Mouse (Mus musculus) heart, adult 9 months (tissue): ENCODE results near the gene Rb1.

ENCODE experiments used
- DNase-seq, 2 experiments: peaks; one replicate each; pipeline ENCODE4 v3.0.0; 2022; ENCODE audit warnings: low spot score in 2 of 2

The Rb1 gene

DNA sequence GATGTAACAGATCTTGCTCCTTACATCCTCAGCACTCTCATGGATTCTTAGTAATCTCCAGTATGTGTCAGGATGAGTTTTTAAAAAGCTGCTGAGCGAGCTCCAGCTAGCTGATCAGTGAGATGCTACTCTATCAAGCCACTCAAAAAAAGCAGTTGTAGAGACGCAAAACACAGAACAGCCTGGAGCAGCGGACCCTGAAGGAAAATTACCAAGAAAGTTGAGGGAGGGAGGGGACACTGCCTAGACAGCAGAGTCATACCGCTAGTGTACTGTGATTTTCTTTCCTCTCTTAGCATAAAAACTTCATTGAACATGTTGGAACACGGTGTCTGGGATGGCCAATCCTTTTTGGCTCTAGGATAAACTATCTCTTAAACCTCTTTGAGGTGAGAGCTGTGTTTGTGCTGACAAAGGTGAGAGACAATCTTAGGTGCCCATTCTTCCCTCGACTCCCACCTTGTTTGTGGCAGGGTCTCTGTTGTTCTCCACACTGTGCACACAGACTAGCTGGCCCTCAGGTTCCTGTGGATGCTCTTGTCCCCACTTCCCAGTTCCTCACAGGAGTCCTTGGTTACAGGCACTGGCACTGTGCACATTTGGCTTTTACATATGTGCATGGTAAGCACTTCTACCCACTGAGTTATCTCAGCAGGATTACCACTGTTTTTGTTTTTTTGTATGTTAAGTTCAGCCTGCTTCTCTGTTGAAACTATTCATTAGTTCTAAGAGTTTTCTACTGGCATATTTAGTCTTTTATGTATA, 10.9 kb upstream of the Rb1 start:
- DNase-seq: no peak

- no peak for DNase-seq
Observed at GRCm38 (mm10) chr14:73334926-73335805, 9.5 kb upstream of the Rb1 start.

DNA sequence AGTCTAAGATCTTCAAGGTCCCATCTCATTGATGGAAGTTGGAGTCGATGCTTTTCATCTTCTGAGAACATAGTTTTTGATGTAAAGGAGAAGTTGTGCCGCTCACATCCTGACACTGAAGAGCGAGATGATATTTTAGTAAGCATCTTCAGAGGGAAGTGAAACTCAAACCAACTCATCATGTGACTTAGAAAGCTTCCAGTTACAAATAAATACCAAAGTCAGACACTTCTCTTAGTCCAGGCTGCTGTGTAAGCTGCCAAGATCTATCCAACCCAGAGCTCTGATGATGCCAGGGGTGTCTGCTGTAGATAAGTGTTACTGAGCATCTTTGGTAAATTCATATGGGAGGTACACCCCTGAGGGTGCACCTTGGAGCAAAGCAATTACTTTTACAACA, 8.3 kb upstream of the Rb1 start:
- DNase-seq: peak in 1 of 2 experiments; percentile 22

DNA sequence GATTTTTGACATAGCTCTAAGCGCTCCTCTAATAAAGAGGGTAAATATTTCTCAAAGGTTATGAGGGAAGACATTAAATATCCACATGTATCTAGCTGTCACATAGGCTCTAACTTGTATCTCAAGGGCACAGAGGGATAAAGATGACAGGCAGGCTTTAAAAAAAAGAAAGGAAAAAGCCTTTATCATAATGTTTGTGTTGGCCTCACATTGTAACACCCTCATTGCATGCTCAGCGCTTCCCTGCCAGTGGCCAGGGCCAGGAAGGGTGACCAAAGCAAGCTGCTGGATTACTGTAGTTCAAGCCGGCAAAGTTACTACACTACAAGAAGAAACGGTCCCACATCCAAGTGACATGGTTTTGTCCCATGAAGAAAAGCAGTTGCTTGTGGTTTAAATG, 5.8 kb upstream of the Rb1 start:
- DNase-seq: no peak

DNA sequence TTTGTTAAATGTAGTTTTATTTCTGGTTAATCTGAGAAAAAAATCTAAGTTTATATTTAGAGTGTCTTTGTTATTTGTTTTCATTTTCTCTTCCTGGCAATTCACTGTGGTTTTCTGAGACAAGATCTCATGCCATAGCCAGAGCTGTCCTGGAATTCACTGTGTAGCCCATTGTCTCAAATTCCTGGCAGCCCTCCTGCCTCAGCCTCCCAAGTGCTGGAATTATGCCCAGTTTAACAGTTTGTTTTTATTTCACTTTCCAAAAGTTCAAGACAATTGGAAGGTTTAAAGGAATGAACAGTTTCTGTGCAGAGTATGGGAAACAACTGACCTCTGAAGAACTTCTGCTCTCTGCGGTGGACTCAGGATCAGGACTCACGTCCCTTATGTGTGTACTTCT, 4.2 kb upstream of the Rb1 start:
- DNase-seq: no peak

DNA sequence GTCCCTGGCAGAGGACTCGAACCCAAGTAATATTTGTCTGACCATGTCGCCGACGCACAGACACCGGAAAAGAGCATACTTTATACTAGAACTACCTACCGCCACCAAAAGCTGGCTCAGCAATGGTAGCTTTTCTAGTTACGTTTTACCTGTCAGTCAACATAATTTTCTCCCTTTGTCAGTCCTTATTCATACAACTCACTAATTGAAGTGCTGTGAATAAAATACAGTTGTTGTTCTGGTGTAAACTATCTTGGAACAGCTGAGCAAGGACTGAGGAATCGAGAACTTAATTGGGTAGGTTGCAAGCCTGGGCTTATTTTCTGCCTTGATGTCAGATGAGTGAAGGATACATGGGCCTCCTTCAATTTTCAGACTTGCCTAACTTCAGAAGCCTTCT, 889 bp upstream of the Rb1 start:
- no peak for DNase-seq

- DNase-seq: peak; percentile 47 to 56
Observed at GRCm38 (mm10) chr14:73324634-73325455, 777 bp downstream of the Rb1 start.

DNA sequence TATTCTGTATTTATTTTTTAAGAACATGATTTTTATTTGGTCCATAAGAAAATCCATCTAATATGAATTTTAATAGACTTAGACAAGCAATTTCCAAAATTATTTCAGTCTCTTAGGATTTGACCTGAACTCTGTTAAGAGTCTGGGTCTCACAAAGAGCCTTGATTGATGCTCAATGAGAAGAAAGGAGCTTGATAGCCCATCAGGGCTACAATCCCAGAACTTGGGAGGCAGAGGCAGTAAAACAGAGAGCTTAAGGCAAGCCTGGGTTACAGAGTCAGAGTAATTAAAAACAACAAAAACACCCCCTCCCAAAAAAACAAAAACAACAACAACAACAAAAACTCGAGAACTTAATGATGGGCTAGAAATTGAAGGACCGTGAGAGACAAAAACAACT, 1.7 kb downstream of the Rb1 start:
- no peak for DNase-seq

GRCm38 (mm10) chr14:73322142-73322541, 3.5 kb downstream of the Rb1 start:
- no peak for DNase-seq

GRCm38 (mm10) chr14:73316933-73317332, 8.7 kb downstream of the Rb1 start:
- DNase-seq: no peak

DNA sequence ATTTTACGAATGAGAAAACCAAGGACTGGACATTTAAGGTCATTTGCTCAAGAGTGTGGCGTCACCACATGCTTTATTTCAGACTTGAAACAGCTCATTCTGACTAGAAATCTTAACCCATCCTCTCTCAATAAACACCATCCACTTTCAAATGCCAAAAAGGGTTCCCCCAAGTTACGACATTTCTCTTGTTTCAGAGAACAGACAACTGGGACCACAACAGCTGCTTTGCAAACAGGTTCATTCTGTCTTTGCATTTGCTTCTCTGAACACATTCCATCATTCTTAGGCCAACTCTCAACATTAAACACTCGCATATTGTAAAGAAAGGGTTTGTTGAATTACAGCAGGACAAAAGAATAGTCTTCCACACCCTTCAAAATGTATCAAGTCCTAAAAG, 11.8 kb downstream of the Rb1 start:
- DNase-seq: no peak

DNA sequence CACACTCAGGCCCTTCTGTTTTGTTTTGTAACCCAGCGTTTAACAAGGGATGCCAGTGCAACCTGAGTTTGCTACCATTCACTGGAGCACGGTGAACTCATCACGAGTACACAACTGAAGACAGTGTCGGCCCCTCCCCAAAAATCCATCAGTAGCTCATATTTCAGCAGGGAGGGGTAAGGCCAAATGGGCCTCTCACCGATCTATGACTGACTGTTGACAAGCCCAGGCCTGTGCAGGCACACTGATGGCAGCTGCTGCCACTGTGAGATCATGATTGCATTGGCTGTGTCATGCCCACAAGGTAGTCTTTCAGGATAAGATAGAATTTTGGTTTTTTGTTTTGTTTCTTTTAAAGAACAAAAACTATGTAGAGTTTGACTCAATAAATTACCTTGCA, 12.2 kb downstream of the Rb1 start:
- DNase-seq: no peak

DNA sequence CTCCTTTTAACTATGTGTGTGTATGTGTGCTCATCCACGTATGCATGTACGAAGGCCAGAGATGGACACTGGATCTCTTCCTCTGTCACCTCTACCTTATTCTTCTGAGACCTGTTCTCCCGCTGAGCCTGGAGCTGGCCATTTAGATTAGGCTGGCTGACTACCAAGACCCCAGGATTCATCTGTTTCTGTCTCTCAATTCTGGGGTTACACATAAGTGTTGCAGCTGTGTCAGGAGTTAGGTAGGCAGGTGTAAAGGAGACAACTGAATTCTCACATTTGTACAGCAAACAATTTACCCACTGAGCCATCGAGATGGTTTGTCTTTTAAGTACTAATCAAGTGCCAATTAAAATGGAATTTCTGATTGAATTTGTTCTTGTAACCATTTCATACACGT, 12.7 kb downstream of the Rb1 start:
- DNase-seq: no peak

- no peak for DNase-seq
Observed at GRCm38 (mm10) chr14:73307490-73307889, 18.1 kb downstream of the Rb1 start.

GRCm38 (mm10) chr14:73303193-73303592, 22.4 kb downstream of the Rb1 start:
- peak in 1 of 2 experiments; percentile 52 for DNase-seq

DNA sequence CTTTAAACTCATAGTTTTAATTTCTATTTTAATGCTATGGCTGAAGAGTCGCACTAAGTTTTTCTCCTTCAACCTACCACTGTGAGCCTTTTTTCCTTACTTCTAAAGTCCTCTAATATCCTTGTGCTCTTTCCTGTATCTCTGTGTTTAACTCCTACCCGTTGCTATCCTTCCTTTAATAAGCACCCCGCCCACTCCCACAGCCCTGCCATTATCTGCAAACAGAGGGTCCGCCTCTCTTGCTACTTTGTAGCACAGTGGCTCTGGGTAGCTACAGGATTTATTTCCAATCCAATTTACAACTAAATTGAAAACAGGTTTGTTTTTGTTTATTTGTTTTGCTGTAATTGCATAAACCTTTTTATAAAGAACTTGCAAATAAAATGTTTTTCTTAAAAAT, 23.8 kb downstream of the Rb1 start:
- DNase-seq: no peak

- no peak for DNase-seq
Observed at GRCm38 (mm10) chr14:73295512-73295911, 30.1 kb downstream of the Rb1 start.

DNA sequence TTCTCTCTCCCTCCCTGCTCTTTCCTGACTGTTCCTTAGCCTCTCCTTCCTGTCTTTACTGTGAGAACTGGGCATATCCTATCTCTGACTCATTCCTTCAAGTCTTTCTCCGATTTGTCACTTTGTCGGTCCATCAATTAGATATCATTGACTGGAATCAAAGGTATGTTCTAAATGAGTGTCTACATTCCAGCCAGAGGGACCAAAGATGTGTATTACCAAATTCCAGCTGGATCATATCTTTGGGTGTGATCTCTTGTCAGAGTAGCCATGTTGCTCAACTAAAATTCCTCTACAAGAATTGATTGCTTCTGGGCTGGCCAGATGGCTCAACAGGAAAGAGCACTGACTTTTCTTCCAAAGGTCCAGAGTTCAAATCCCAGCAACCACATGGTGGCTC, 32.0 kb downstream of the Rb1 start:
- no peak for DNase-seq

GRCm38 (mm10) chr14:73292434-73292833, 33.2 kb downstream of the Rb1 start:
- DNase-seq: no peak

GRCm38 (mm10) chr14:73289915-73290314, 35.7 kb downstream of the Rb1 start:
- DNase-seq: no peak

DNA sequence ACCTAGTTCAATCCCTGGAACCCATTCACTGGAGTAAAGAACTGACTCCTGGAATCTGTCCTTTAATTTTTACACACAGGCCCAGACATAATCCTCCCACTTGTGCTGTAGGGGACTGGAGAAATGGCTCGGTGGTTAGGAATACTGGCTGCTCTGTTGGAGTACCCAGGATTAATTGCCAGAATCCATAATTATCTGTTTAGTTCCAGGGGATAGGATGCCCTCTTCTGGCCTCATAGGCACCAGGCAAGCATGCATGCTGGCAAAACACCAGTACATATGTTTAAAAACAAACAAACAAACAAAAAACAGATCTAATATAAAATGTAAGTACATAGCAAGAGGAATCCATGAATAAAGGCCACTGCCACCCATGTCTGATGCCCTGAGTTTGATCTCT, 44.6 kb downstream of the Rb1 start:
- DNase-seq: no peak

DNA sequence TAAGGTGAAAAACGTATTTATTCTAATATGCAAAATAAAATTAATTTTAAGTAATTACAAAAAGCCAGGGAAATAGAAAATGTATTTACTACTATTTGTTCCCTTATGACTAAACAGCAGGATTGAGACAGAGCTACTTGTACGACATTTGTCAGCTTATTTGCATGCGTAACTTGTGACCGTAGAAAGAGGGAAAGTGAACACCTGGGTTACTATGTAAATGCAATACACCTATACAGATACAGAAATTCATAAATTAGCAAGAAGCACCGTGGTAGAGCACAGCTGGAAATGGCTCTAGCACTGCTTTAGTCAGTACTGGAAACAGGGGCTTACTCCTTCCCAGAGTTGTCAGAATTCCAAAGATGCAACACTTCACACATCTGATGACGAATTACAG, 46.5 kb downstream of the Rb1 start:
- DNase-seq: no peak
